Mouse (Mus musculus) C2C12 (cell line): Measurements from ENCODE around the gene Stard3. TPM values are rescaled to one million over a fixed set of nuclear protein-coding genes. Genes with fewer than 3 reads are reported as not detected.

Experiments
- H3K27me3 ChIP-seq: one replicate; pipeline ENCODE4 v1.6.1; 2011; ENCODE audit not compliant: control insufficient read depth, insufficient read depth, insufficient read length
- H3K36me3 ChIP-seq: one replicate; pipeline ENCODE4 v1.6.1; 2011; ENCODE audit not compliant: control insufficient read depth, insufficient read depth
- H3K4me3 ChIP-seq: one replicate; pipeline ENCODE4 v1.5.1; 2011; ENCODE audit warnings: mild to moderate bottlenecking, control low read depth; ENCODE audit not compliant: poor library complexity, insufficient read depth, severe bottlenecking
- H3K79me2 ChIP-seq: one replicate; pipeline ENCODE4 v1.6.1; 2011; ENCODE audit not compliant: control insufficient read depth, insufficient read depth
- H3K79me3 ChIP-seq: one replicate; pipeline ENCODE4 v1.6.1; 2011; ENCODE audit warnings: low read depth, control low read depth
- H3ac ChIP-seq: one replicate; pipeline ENCODE3; 2011; ENCODE audit warnings: low read depth; ENCODE audit not compliant: control insufficient read depth, insufficient read length
- CEBPB ChIP-seq: IDR thresholded peaks from one replicate; pipeline ENCODE4 v1.6.1; 2011; ENCODE audit warnings: low read depth, mild to moderate bottlenecking, control low read depth, moderate library complexity
- CTCF ChIP-seq: IDR thresholded peaks from one replicate; pipeline ENCODE4 v1.5.1; 2011; ENCODE audit not compliant: control insufficient read depth, insufficient read depth, insufficient read length
- FOSL1 ChIP-seq: IDR thresholded peaks from one replicate; pipeline ENCODE4 v1.8.0; 2011; ENCODE audit warnings: mild to moderate bottlenecking, low read length; ENCODE audit not compliant: poor library complexity, insufficient read depth, severe bottlenecking
- MAX ChIP-seq: IDR thresholded peaks from one replicate; pipeline ENCODE4 v1.6.1; 2011; ENCODE audit warnings: mild to moderate bottlenecking, control low read depth
- MYOD1 ChIP-seq: IDR thresholded peaks from one replicate; pipeline ENCODE4 v1.6.1; 2011; ENCODE audit warnings: low read depth; ENCODE audit not compliant: control insufficient read depth, insufficient read length
- MYOG ChIP-seq: IDR thresholded peaks from one replicate; pipeline ENCODE4 v1.6.1; 2011; ENCODE audit not compliant: control insufficient read depth, insufficient read length; ENCODE audit errors: extremely low read depth
- USF1 ChIP-seq: IDR thresholded peaks from one replicate; pipeline ENCODE4 v1.6.1; 2011; ENCODE audit warnings: low read depth, mild to moderate bottlenecking, control low read depth, moderate library complexity
- polyA plus RNA-seq: library from polyadenylated mRNA; unstranded; fragments of >200 nt; fragmentation: generic; extraction: Trizol; gene quantifications from one replicate; pipeline ENCODE4 v1.2.1, GENCODE M21; 2012; ENCODE audit warnings: missing spikeins

Stard3 gene
- polyA plus RNA-seq, 1 experiment = 28.3 TPM

GRCm38 (mm10) chr11:98348083-98348961 lies 9.8 kb upstream of the Stard3 start, which contains the start of gene Ppp1r1b:
TSS of gene Ppp1r1b (plus strand) at chr11:98348404.
- TF ChIP-seq CTCF = no peak
- TF ChIP-seq MYOG = no peak
- no peak for TF ChIP-seq USF1
- TF ChIP-seq CEBPB = no peak
- no peak for TF ChIP-seq FOSL1
- TF ChIP-seq MAX = no peak
- no peak for TF ChIP-seq MYOD1
- H3K4me3 ChIP-seq = no peak within 1 kb of the TSS
- H3K27me3 ChIP-seq = peaks cover 71% of the 10 kb centered on the region
- no peaks in the 10 kb centered on the region for H3K79me2 ChIP-seq
- H3K79me3 ChIP-seq = no peaks in the 10 kb centered on the region
- peak within 1 kb of the TSS; percentile 50 for H3ac ChIP-seq
- H3K36me3 ChIP-seq = no peaks in the 10 kb centered on the region

- H3K79me3 ChIP-seq = no peaks in the 10 kb centered on the region
- no peak overlapping the region for H3ac ChIP-seq
- H3K36me3 ChIP-seq = no peaks in the 10 kb centered on the region
- H3K4me3 ChIP-seq = no peak overlapping the region
- no peak for TF ChIP-seq MAX
- no peak for TF ChIP-seq MYOD1
- no peak for TF ChIP-seq CTCF
- no peak for TF ChIP-seq CEBPB
- no peak for TF ChIP-seq USF1
- TF ChIP-seq MYOG = no peak
- TF ChIP-seq FOSL1 = no peak
- H3K79me2 ChIP-seq = no peaks in the 10 kb centered on the region
- H3K27me3 ChIP-seq = peaks cover 71% of the 10 kb centered on the region
Measured at GRCm38 (mm10) chr11:98349308-98349707, 8.9 kb upstream of the Stard3 start.

- no peaks in the 10 kb centered on the region for H3K79me3 ChIP-seq
- no peaks in the 10 kb centered on the region for H3K79me2 ChIP-seq
- H3K4me3 ChIP-seq = no peak overlapping the region
- H3K36me3 ChIP-seq = no peaks in the 10 kb centered on the region
- peaks cover 56% of the 10 kb centered on the region for H3K27me3 ChIP-seq
- no peak overlapping the region for H3ac ChIP-seq
- no peak for TF ChIP-seq FOSL1
- no peak for TF ChIP-seq MYOG
- TF ChIP-seq CEBPB = no peak
Measured at GRCm38 (mm10) chr11:98352272-98352990, 5.7 kb upstream of the Stard3 start.

GRCm38 (mm10) chr11:98353651-98354211 lies 4.4 kb upstream of the Stard3 start:
- no peak overlapping the region for H3K4me3 ChIP-seq
- peaks cover 43% of the 10 kb centered on the region for H3K27me3 ChIP-seq
- H3K79me2 ChIP-seq = peaks cover 5% of the 10 kb centered on the region
- peak overlapping the region; percentile 9 for H3ac ChIP-seq
- H3K79me3 ChIP-seq = peaks cover 3% of the 10 kb centered on the region
- H3K36me3 ChIP-seq = no peaks in the 10 kb centered on the region
- TF ChIP-seq FOSL1 (no peak), MAX (no peak), CTCF (no peak), MYOG (no peak), USF1 (no peak), CEBPB (no peak)

GRCm38 (mm10) chr11:98354445-98354844 lies 3.7 kb upstream of the Stard3 start:
- peaks cover 10% of the 10 kb centered on the region for H3K79me3 ChIP-seq
- no peak overlapping the region for H3ac ChIP-seq
- TF ChIP-seq FOSL1 (no peak), MYOD1 (no peak), CTCF (no peak), MYOG (no peak), MAX (no peak), CEBPB (no peak), USF1 (no peak)
- no peak overlapping the region for H3K4me3 ChIP-seq
- H3K27me3 ChIP-seq = peaks cover 36% of the 10 kb centered on the region
- H3K79me2 ChIP-seq = peaks cover 12% of the 10 kb centered on the region
- no peaks in the 10 kb centered on the region for H3K36me3 ChIP-seq
